Mouse (Mus musculus) kidney, embryonic 16.5 days (tissue): Measurements from ENCODE around the gene Aen. TPM values are rescaled to one million over a fixed set of nuclear protein-coding genes. Genes with fewer than 3 reads are reported as not detected.

ENCODE experiments used
- ATAC-seq: fragments of 200-750 bp; cut with Nextera tagmentation; 2 replicates; pipeline ENCODE4 v1.8.0; 2017; ENCODE audit warnings: moderate TSS enrichment; ENCODE audit not compliant: low FRiP score, low TSS enrichment
- H3K27ac ChIP-seq: fragments of 300-500 bp; sonication (generic); 2 replicates; pipeline ENCODE4 v1.5.1; 2014; ENCODE audit warnings: low read length
- H3K27me3 ChIP-seq: fragments of 300-500 bp; sonication (generic); 2 replicates; pipeline ENCODE4 v1.6.1; 2014; ENCODE audit warnings: low read length, control low read depth, mixed read lengths; ENCODE audit not compliant: insufficient read depth
- H3K36me3 ChIP-seq: fragments of 300-500 bp; sonication (generic); 2 replicates; pipeline ENCODE4 v1.6.1; 2014; ENCODE audit warnings: low read length, control low read depth, mixed read lengths; ENCODE audit not compliant: insufficient read depth
- H3K4me1 ChIP-seq: fragments of 300-500 bp; sonication (generic); 2 replicates; pipeline ENCODE4 v1.6.1; 2014; ENCODE audit warnings: low read length, control low read depth, mixed read lengths; ENCODE audit not compliant: insufficient read depth
- H3K4me2 ChIP-seq: fragments of 300-500 bp; sonication (generic); replicated peaks from 2 replicates; pipeline ENCODE4 v1.6.1; 2014; ENCODE audit warnings: low read depth, low read length
- H3K4me3 ChIP-seq: fragments of 300-500 bp; sonication (generic); 2 replicates; pipeline ENCODE4 v1.5.1; 2014; ENCODE audit warnings: mild to moderate bottlenecking, low read length
- H3K9ac ChIP-seq: fragments of 300-500 bp; sonication (generic); replicated peaks from 2 replicates; pipeline ENCODE4 v1.6.1; 2014; ENCODE audit warnings: low read length
- H3K9me3 ChIP-seq: fragments of 300-500 bp; sonication (generic); 2 replicates; pipeline ENCODE4 v1.6.1; 2016; ENCODE audit warnings: low read length, control low read depth
- WGBS: fragments of 180-500 bp; shearing (Covaris S2); extraction: QIAGEN DNeasy Blood & Tissue Kit; methylation state at CpG from one replicate; pipeline ENCODE4 v1.1.7; 2014; 5-methylcytosine and 5-hydroxymethylcytosine counted together
- polyA plus RNA-seq: library from polyadenylated mRNA; unstranded; fragments of >200 nt; fragmentation: Nextera tagmentation; extraction: Ambion mirVana; gene quantifications from 2 replicates; pipeline ENCODE4 v1.2.1, GENCODE M21; 2015

Aen gene
- polyA plus RNA-seq = 46.8 and 48.0 TPM in 2 replicates

GRCm38 (mm10) chr7:78895653-78896333 is at the start of gene Aen:
Gene Aen, plus strand, starts transcription at chr7:78895854.
- H3K9ac ChIP-seq = peak within 1 kb of the TSS; percentile 85
- H3K36me3 ChIP-seq = peaks cover 8% of the 10 kb centered on the region; the same call in 1 of the 2 replicates
- peak; percentile 99 for ATAC-seq
- peak within 1 kb of the TSS; percentile 73; the same call in 1 of the 2 replicates for H3K27ac ChIP-seq
- H3K27me3 ChIP-seq = no peaks in the 10 kb centered on the region
- WGBS = under 1% methylated on average over 53 of the region's 53 CpGs
- H3K4me1 ChIP-seq = peaks cover 19% of the 10 kb centered on the region
- peak within 1 kb of the TSS; percentile 99 for H3K4me3 ChIP-seq
- no peaks in the 10 kb centered on the region for H3K9me3 ChIP-seq
- H3K4me2 ChIP-seq = peak within 1 kb of the TSS; percentile 87

- Histone ChIP-seq H3K4me1 (peaks cover 9% of the 10 kb centered on the region; the same call in 1 of the 2 replicates), H3K9me3 (no peaks in the 10 kb centered on the region), H3K27me3 (no peaks in the 10 kb centered on the region), H3K36me3 (peaks cover 20% of the 10 kb centered on the region), H3K4me2 (peak overlapping the region; percentile 56), H3K4me3 (peak overlapping the region; percentile 87), H3K27ac (no peak overlapping the region), H3K9ac (peak overlapping the region; percentile 96)
- no peak for ATAC-seq
- 34% methylated on average over 12 of the region's 12 CpGs for WGBS
Measured at GRCm38 (mm10) chr7:78846066-78846716, 49.5 kb upstream of the Aen start.

- H3K4me3 ChIP-seq = peak within 1 kb of the TSS; percentile 87
- no peaks in the 10 kb centered on the region for H3K9me3 ChIP-seq
- peak within 1 kb of the TSS; percentile 74 for H3K27ac ChIP-seq
- H3K27me3 ChIP-seq = no peaks in the 10 kb centered on the region
- H3K4me2 ChIP-seq = peak within 1 kb of the TSS; percentile 56
- WGBS = under 1% methylated on average over 54 of the region's 54 CpGs
- peaks cover 20% of the 10 kb centered on the region for H3K36me3 ChIP-seq
- ATAC-seq = peak; percentile 95
- H3K4me1 ChIP-seq = peaks cover 9% of the 10 kb centered on the region; the same call in 1 of the 2 replicates
- peak within 1 kb of the TSS; percentile 96 for H3K9ac ChIP-seq
Measured at GRCm38 (mm10) chr7:78846737-78847434, 48.8 kb upstream of the Aen start, which contains the start of gene Det1. Gene Det1, minus strand, starts transcription at chr7:78847263.

GRCm38 (mm10) chr7:78854051-78854450 is 41.6 kb upstream of the Aen start:
- Histone ChIP-seq H3K9me3 (no peaks in the 10 kb centered on the region), H3K4me2 (no peak overlapping the region), H3K4me3 (no peak overlapping the region), H3K36me3 (no peaks in the 10 kb centered on the region), H3K27ac (no peak overlapping the region), H3K9ac (no peak overlapping the region), H3K4me1 (no peaks in the 10 kb centered on the region), H3K27me3 (no peaks in the 10 kb centered on the region)
- 56% methylated on average over 4 of the region's 4 CpGs for WGBS
- no peak for ATAC-seq

- ATAC-seq = no peak
- Histone ChIP-seq H3K9me3 (no peaks in the 10 kb centered on the region), H3K4me1 (no peaks in the 10 kb centered on the region), H3K4me3 (no peak overlapping the region), H3K27ac (no peak overlapping the region), H3K9ac (no peak overlapping the region), H3K27me3 (no peaks in the 10 kb centered on the region), H3K36me3 (no peaks in the 10 kb centered on the region), H3K4me2 (no peak overlapping the region)
- 58% methylated on average over 5 of the region's 5 CpGs for WGBS
Measured at GRCm38 (mm10) chr7:78855044-78855655, 40.5 kb upstream of the Aen start.

- no peak overlapping the region for H3K4me2 ChIP-seq
- H3K36me3 ChIP-seq = no peaks in the 10 kb centered on the region
- no peak overlapping the region for H3K9ac ChIP-seq
- no peak overlapping the region for H3K4me3 ChIP-seq
- ATAC-seq = no peak
- no peaks in the 10 kb centered on the region for H3K9me3 ChIP-seq
- 62% methylated on average over 7 of the region's 7 CpGs for WGBS
- H3K27ac ChIP-seq = no peak overlapping the region
- no peaks in the 10 kb centered on the region for H3K4me1 ChIP-seq
- H3K27me3 ChIP-seq = no peaks in the 10 kb centered on the region
Measured at GRCm38 (mm10) chr7:78863796-78864445, 31.7 kb upstream of the Aen start.

- Histone ChIP-seq H3K4me3 (no peak overlapping the region), H3K36me3 (no peaks in the 10 kb centered on the region), H3K9ac (no peak overlapping the region), H3K9me3 (no peaks in the 10 kb centered on the region), H3K4me1 (no peaks in the 10 kb centered on the region), H3K27ac (no peak overlapping the region), H3K27me3 (no peaks in the 10 kb centered on the region), H3K4me2 (no peak overlapping the region)
- WGBS = 49% methylated on average over 4 of the region's 4 CpGs
- no peak for ATAC-seq
Measured at GRCm38 (mm10) chr7:78864446-78864802, 31.2 kb upstream of the Aen start.

GRCm38 (mm10) chr7:78865212-78865949 is 30.3 kb upstream of the Aen start:
- 0 out of 2 replicates have a peak, but pooled peaks have one; percentile 49 for ATAC-seq
- no peak overlapping the region for H3K27ac ChIP-seq

GRCm38 (mm10) chr7:78868731-78869130 is 26.9 kb upstream of the Aen start:
- ATAC-seq = 0 out of 2 replicates have a peak, but pooled peaks have one; percentile 49
- no peaks in the 10 kb centered on the region for H3K36me3 ChIP-seq
- H3K4me3 ChIP-seq = no peak overlapping the region
- no peaks in the 10 kb centered on the region for H3K9me3 ChIP-seq
- no peak overlapping the region for H3K27ac ChIP-seq
- 24% methylated on average over 5 of the region's 5 CpGs for WGBS
- H3K4me1 ChIP-seq = no peaks in the 10 kb centered on the region
- no peak overlapping the region for H3K9ac ChIP-seq
- no peak overlapping the region for H3K4me2 ChIP-seq
- no peaks in the 10 kb centered on the region for H3K27me3 ChIP-seq

More at GRCm38 (mm10) chr7:78865212-78865949, 30.3 kb upstream of the Aen start:
- H3K9me3 ChIP-seq = no peaks in the 10 kb centered on the region
- no peaks in the 10 kb centered on the region for H3K4me1 ChIP-seq
- H3K4me2 ChIP-seq = no peak overlapping the region
- H3K9ac ChIP-seq = no peak overlapping the region
- no peak overlapping the region for H3K4me3 ChIP-seq
- WGBS = 45% methylated on average over 12 of the region's 12 CpGs
- no peaks in the 10 kb centered on the region for H3K36me3 ChIP-seq
- no peaks in the 10 kb centered on the region for H3K27me3 ChIP-seq
